Mouse (Mus musculus): ENCODE measurements around the gene Astn2. TPM values are rescaled to one million over a fixed set of nuclear protein-coding genes. Genes with fewer than 3 reads are reported as not detected.

Astn2 gene
- polyA plus RNA-seq, 1 experiment from 2014 or later, result 0.69 TPM

- TF ChIP-seq EP300 (IDR thresholded peaks at IDR 0.05) (no peak), CTCF (IDR thresholded peaks at IDR 0.05) (no peak)
- no peak overlapping the region for H3K4me2 ChIP-seq (replicated peaks; ENCODE audit: low read depth, low read length)
- H3K27ac ChIP-seq (ENCODE audit: low read length), result no peak overlapping the region
- H3K4me1 ChIP-seq (ENCODE audit: insufficient read depth, low read depth, low read length), result no peaks in the 10 kb centered on the region
- no peaks in the 10 kb centered on the region for H3K9me3 ChIP-seq (ENCODE audit: low read length)
- no peaks in the 10 kb centered on the region for H3K36me3 ChIP-seq (ENCODE audit: insufficient read depth, low read length)
- H3K27me3 ChIP-seq (replicated peaks; ENCODE audit: insufficient read depth, low read length), result no peaks in the 10 kb centered on the region
- WGBS, result 65% methylated on average over 4 of the region's 4 CpGs
- H3K9ac ChIP-seq (replicated peaks; ENCODE audit: low read depth), result no peak overlapping the region
- H3K4me3 ChIP-seq (ENCODE audit: low read depth, low read length), result no peak overlapping the region
- DNase-seq (ENCODE audit: low spot score), result no peak
- ATAC-seq, result no peak
These were observed 11.1 kb downstream of the Astn2 start for GRCm38 (mm10) chr4:66393294-66393693.

GRCm38 (mm10) chr4:66390480-66390879 lies 13.9 kb downstream of the Astn2 start:
- Histone ChIP-seq H3K9me3 (ENCODE audit: low read length) (no peaks in the 10 kb centered on the region), H3K27me3 (replicated peaks; ENCODE audit: insufficient read depth, low read length) (no peaks in the 10 kb centered on the region), H3K27ac (ENCODE audit: low read length) (no peak overlapping the region), H3K4me1 (ENCODE audit: insufficient read depth, low read depth, low read length) (no peaks in the 10 kb centered on the region), H3K9ac (replicated peaks; ENCODE audit: low read depth) (no peak overlapping the region), H3K4me3 (ENCODE audit: low read depth, low read length) (no peak overlapping the region), H3K36me3 (ENCODE audit: insufficient read depth, low read length) (no peaks in the 10 kb centered on the region), H3K4me2 (replicated peaks; ENCODE audit: low read depth, low read length) (no peak overlapping the region)
- ATAC-seq (no peak), DNase-seq (ENCODE audit: low spot score) (no peak)
- WGBS, result 25% methylated on average over 4 of the region's 4 CpGs
- TF ChIP-seq CTCF (IDR thresholded peaks at IDR 0.05), result no peak
- no peak for TF ChIP-seq EP300 (IDR thresholded peaks at IDR 0.05)

DNA sequence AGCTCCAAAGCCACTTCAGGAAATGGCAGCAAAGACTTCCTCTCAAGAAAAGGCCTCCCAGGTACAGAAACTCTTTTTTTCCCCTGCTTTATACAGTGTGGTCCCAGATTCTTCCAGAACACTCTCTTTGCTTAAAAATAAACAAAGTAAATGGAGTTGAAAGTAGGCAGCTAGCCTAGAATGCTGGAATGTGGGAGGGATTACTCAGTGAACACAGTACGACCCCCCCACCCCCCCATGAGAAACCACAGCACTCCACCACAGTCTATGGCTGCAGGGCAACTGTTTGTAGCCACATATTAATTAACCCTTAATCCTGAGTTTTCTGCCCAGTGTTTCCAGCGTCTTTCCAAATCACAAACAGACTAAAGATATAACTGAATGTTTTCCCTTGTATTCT lies 25.8 kb downstream of the Astn2 start:
- DNase-seq (ENCODE audit: low spot score), result no peak
- H3K27me3 ChIP-seq (replicated peaks; ENCODE audit: insufficient read depth, low read length), result no peaks in the 10 kb centered on the region
- no peaks in the 10 kb centered on the region for H3K4me1 ChIP-seq (ENCODE audit: insufficient read depth, low read depth, low read length)
- H3K4me3 ChIP-seq (ENCODE audit: low read depth, low read length), result no peak overlapping the region
- no peaks in the 10 kb centered on the region for H3K36me3 ChIP-seq (ENCODE audit: insufficient read depth, low read length)
- no peak for ATAC-seq
- TF ChIP-seq CTCF (IDR thresholded peaks at IDR 0.05) (no peak), EP300 (IDR thresholded peaks at IDR 0.05) (no peak)
- WGBS, result 20% methylated on average over 2 of the region's 2 CpGs
- H3K27ac ChIP-seq (ENCODE audit: low read length), result no peak overlapping the region
- H3K9ac ChIP-seq (replicated peaks; ENCODE audit: low read depth), result no peak overlapping the region
- no peak overlapping the region for H3K4me2 ChIP-seq (replicated peaks; ENCODE audit: low read depth, low read length)
- no peaks in the 10 kb centered on the region for H3K9me3 ChIP-seq (ENCODE audit: low read length)

- ATAC-seq, result peak; percentile 66
- TF ChIP-seq CTCF (IDR thresholded peaks at IDR 0.05) (no peak), EP300 (IDR thresholded peaks at IDR 0.05) (no peak)
- Histone ChIP-seq H3K9me3 (ENCODE audit: low read length) (no peaks in the 10 kb centered on the region), H3K27me3 (replicated peaks; ENCODE audit: insufficient read depth, low read length) (no peaks in the 10 kb centered on the region), H3K36me3 (ENCODE audit: insufficient read depth, low read length) (no peaks in the 10 kb centered on the region), H3K4me2 (replicated peaks; ENCODE audit: low read depth, low read length) (no peak overlapping the region), H3K9ac (replicated peaks; ENCODE audit: low read depth) (no peak overlapping the region), H3K4me3 (ENCODE audit: low read depth, low read length) (no peak overlapping the region), H3K27ac (ENCODE audit: low read length) (no peak overlapping the region), H3K4me1 (ENCODE audit: insufficient read depth, low read depth, low read length) (no peaks in the 10 kb centered on the region)
- DNase-seq (ENCODE audit: low spot score), result peak; percentile 78
- 39% methylated on average over 3 of the region's 3 CpGs for WGBS
These were observed 33.8 kb downstream of the Astn2 start for GRCm38 (mm10) chr4:66370557-66371071.

GRCm38 (mm10) chr4:66365500-66365899 lies 38.9 kb downstream of the Astn2 start:
- ATAC-seq (no peak), DNase-seq (ENCODE audit: low spot score) (no peak)
- no peaks in the 10 kb centered on the region for H3K27me3 ChIP-seq (replicated peaks; ENCODE audit: insufficient read depth, low read length)
- 73% methylated on average over 1 of the region's 1 CpGs for WGBS
- no peak overlapping the region for H3K9ac ChIP-seq (replicated peaks; ENCODE audit: low read depth)
- TF ChIP-seq CTCF (IDR thresholded peaks at IDR 0.05) (no peak), EP300 (IDR thresholded peaks at IDR 0.05) (no peak)
- H3K4me2 ChIP-seq (replicated peaks; ENCODE audit: low read depth, low read length), result no peak overlapping the region
- H3K4me1 ChIP-seq (ENCODE audit: insufficient read depth, low read depth, low read length), result no peaks in the 10 kb centered on the region
- H3K36me3 ChIP-seq (ENCODE audit: insufficient read depth, low read length), result no peaks in the 10 kb centered on the region
- no peaks in the 10 kb centered on the region for H3K9me3 ChIP-seq (ENCODE audit: low read length)
- H3K4me3 ChIP-seq (ENCODE audit: low read depth, low read length), result no peak overlapping the region
- no peak overlapping the region for H3K27ac ChIP-seq (ENCODE audit: low read length)

- ATAC-seq (peak; percentile 73), DNase-seq (ENCODE audit: low spot score) (peak; percentile 83)
These were observed 59.8 kb downstream of the Astn2 start for GRCm38 (mm10) chr4:66344632-66345031.

DNA sequence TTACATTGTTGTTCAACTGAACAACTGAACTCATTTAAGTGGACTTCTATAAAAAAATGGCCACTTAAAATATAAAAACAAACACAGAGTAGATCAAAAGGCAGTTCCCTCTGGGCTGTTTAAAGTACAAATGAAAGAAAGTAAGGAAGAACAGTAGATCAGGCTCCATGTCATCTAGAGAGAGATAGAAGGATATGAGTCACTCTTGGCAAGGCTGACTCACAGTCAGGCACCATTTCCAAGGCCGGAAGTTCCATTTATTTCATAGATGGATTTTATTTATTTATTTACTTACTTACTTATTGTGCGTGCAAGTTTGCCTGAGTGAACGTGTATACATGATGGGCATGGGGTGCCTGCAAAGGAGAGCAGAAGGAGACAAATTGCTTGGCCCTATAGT lies 67.0 kb downstream of the Astn2 start:
- WGBS, result 51% methylated on average over 3 of the region's 3 CpGs
- H3K4me3 ChIP-seq (ENCODE audit: low read depth, low read length), result no peak overlapping the region
- no peak for ATAC-seq

More at GRCm38 (mm10) chr4:66344632-66345031, 59.8 kb downstream of the Astn2 start:
- H3K27me3 ChIP-seq (replicated peaks; ENCODE audit: insufficient read depth, low read length), result no peaks in the 10 kb centered on the region
- no peaks in the 10 kb centered on the region for H3K4me1 ChIP-seq (ENCODE audit: insufficient read depth, low read depth, low read length)
- no peak overlapping the region for H3K4me2 ChIP-seq (replicated peaks; ENCODE audit: low read depth, low read length)
- H3K4me3 ChIP-seq (ENCODE audit: low read depth, low read length), result no peak overlapping the region
- H3K36me3 ChIP-seq (ENCODE audit: insufficient read depth, low read length), result no peaks in the 10 kb centered on the region
- TF ChIP-seq EP300 (IDR thresholded peaks at IDR 0.05) (peak; percentile 69), CTCF (IDR thresholded peaks at IDR 0.05) (no peak)
- WGBS, result 50% methylated on average over 2 of the region's 2 CpGs
- H3K9me3 ChIP-seq (ENCODE audit: low read length), result no peaks in the 10 kb centered on the region
- H3K9ac ChIP-seq (replicated peaks; ENCODE audit: low read depth), result no peak overlapping the region
- no peak overlapping the region for H3K27ac ChIP-seq (ENCODE audit: low read length)

More for the DNA sequence above, 67.0 kb downstream of the Astn2 start:
- no peak overlapping the region for H3K9ac ChIP-seq (replicated peaks; ENCODE audit: low read depth)
- no peaks in the 10 kb centered on the region for H3K4me1 ChIP-seq (ENCODE audit: insufficient read depth, low read depth, low read length)
- H3K36me3 ChIP-seq (ENCODE audit: insufficient read depth, low read length), result no peaks in the 10 kb centered on the region
- no peak overlapping the region for H3K4me2 ChIP-seq (replicated peaks; ENCODE audit: low read depth, low read length)
- peak; percentile 20 for DNase-seq (ENCODE audit: low spot score)
- TF ChIP-seq CTCF (IDR thresholded peaks at IDR 0.05), result no peak
- no peak for TF ChIP-seq EP300 (IDR thresholded peaks at IDR 0.05)
- no peak overlapping the region for H3K27ac ChIP-seq (ENCODE audit: low read length)
- no peaks in the 10 kb centered on the region for H3K9me3 ChIP-seq (ENCODE audit: low read length)
- no peaks in the 10 kb centered on the region for H3K27me3 ChIP-seq (replicated peaks; ENCODE audit: insufficient read depth, low read length)
